ENCODE assay signal across 8 mouse cellular contexts in genomic region chr6:51362475-51363226, GRCm38 (mm10).
DNase-seq lines count a peak whose midpoint lies in the region; TF ChIP-seq lines count a peak whose summit lies in the region.

No protein-coding gene starts in this region.

- no peaks in the 10 kb centered on the region for H3K36me3 ChIP-seq in megakaryocyte, embryonic 14.5 days (replicated peaks; ENCODE audit: low read length)

- intact Hi-C loops in left cerebral cortex, adult 2 months (cut with DNase I) = loop anchor here (1.0 to 5.0 kb wide), 2 partner anchors 90 to 153 kb away; no protein-coding TSS in a partner anchor

- H3K4me3 ChIP-seq in left cerebral cortex, adult 2 months = peak overlapping the region; percentile 5; the same call in 1 of the 2 replicates
- H3K4me3 ChIP-seq in megakaryocyte, embryonic 14.5 days (replicated peaks) = peak overlapping the region; percentile 70

- H3K9me3 ChIP-seq in megakaryocyte, embryonic 14.5 days = peaks cover 4% of the 10 kb centered on the region; the same call in 1 of the 2 replicates

- H3K27me3 ChIP-seq in megakaryocyte, embryonic 14.5 days (replicated peaks) = peaks cover 84% of the 10 kb centered on the region

- TF ChIP-seq CTCF in left cerebral cortex, adult 2 months (IDR thresholded peaks at IDR 0.05) = peak; percentile 88

- DNase-seq in R1 (ENCODE audit: low read depth, low spot score) = peak; percentile 94
- peak; percentile 81 to 82 for DNase-seq in cerebellum, postnatal 4 days (ENCODE audit: low spot score in 2 of 2)
- peak; percentile 62 to 74 for DNase-seq in gastrocnemius, adult 8-10 months (ENCODE audit: low spot score in 2 of 2)
- peak; percentile 57 for DNase-seq in hindlimb bud, embryonic 11.5 days (ENCODE audit: extremely low spot score, low read depth, low spot score)
- DNase-seq in left cerebral cortex, adult 2 months (ENCODE audit: extremely low spot score in 1 of 2, low spot score in 2 of 2) = peak; percentile 76 to 87
- DNase-seq in right cerebral cortex, adult 2 months (ENCODE audit: low spot score in 2 of 2) = peak; percentile 89
- DNase-seq in urinary bladder, postnatal 10 days (ENCODE audit: low spot score) = peak; percentile 62

- H3K4me1 ChIP-seq in megakaryocyte, embryonic 14.5 days = peaks cover 17% of the 10 kb centered on the region

- H3K27ac ChIP-seq in left cerebral cortex, adult 2 months = no peak overlapping the region
